Mouse (Mus musculus): ENCODE measurements at regions not wholly inside any gene's neighbourhood (a gene's known extent, or its start where the extent isn't known, plus 50 kb on each side); places are given as distances from the start of the nearest gene placed in this dataset.
A peak's percentile ranks its signal among the peaks of the same experiment; 100 is the strongest.
"Not testable (repeated sequence)": the region's sequence is repeated elsewhere in the genome, so short reads cannot be mapped to it uniquely, and the experiment has no call there.

GRCm38 (mm10) chr12:8410410-8411341 lies 89.1 kb downstream of the Rhob start:
- Histone ChIP-seq H3K4me1 (ENCODE audit: control insufficient read depth, insufficient read depth, low read length) (peaks cover 8% of the 10 kb centered on the region), H3K27me3 (ENCODE audit: control insufficient read depth, insufficient read depth, low read length) (no peaks in the 10 kb centered on the region), H3K4me3 (ENCODE audit: control insufficient read depth, low read depth, low read length) (peak overlapping the region; percentile 33), H3K36me3 (ENCODE audit: control insufficient read depth, insufficient read depth, low read length) (no peaks in the 10 kb centered on the region), H3K27ac (ENCODE audit: control insufficient read depth, insufficient read depth, low read depth, low read length) (no peak overlapping the region)
- TF ChIP-seq POLR2A (IDR thresholded peaks at IDR 0.05; ENCODE audit: control insufficient read depth, low read depth, low read length): no peak
- no peak for TF ChIP-seq CTCF (IDR thresholded peaks at IDR 0.05; ENCODE audit: control insufficient read depth, insufficient read depth, insufficient replicate concordance, low read depth, low read length)

- Histone ChIP-seq H3K4me1 (ENCODE audit: control insufficient read depth, insufficient read depth, low read length) (no peaks in the 10 kb centered on the region), H3K4me3 (ENCODE audit: control insufficient read depth, low read depth, low read length) (no peak overlapping the region), H3K27me3 (ENCODE audit: control insufficient read depth, insufficient read depth, low read length) (no peaks in the 10 kb centered on the region), H3K27ac (ENCODE audit: control insufficient read depth, insufficient read depth, low read depth, low read length) (no peak overlapping the region), H3K36me3 (ENCODE audit: control insufficient read depth, insufficient read depth, low read length) (no peaks in the 10 kb centered on the region)
- TF ChIP-seq CTCF (IDR thresholded peaks at IDR 0.05; ENCODE audit: control insufficient read depth, insufficient read depth, insufficient replicate concordance, low read depth, low read length) (no peak), POLR2A (IDR thresholded peaks at IDR 0.05; ENCODE audit: control insufficient read depth, low read depth, low read length) (no peak)
Observed at GRCm38 (mm10) chr12:8402084-8402483, 88.9 kb downstream of the Hs1bp3 start.

- H3K4me1 ChIP-seq (ENCODE audit: control insufficient read depth, insufficient read depth, low read length): no peaks in the 10 kb centered on the region
- H3K36me3 ChIP-seq (ENCODE audit: control insufficient read depth, insufficient read depth, low read length): no peaks in the 10 kb centered on the region
- H3K27me3 ChIP-seq (ENCODE audit: control insufficient read depth, insufficient read depth, low read length): no peaks in the 10 kb centered on the region
- H3K27ac ChIP-seq (ENCODE audit: control insufficient read depth, insufficient read depth, low read depth, low read length): no peak overlapping the region
- no peak overlapping the region for H3K4me3 ChIP-seq (ENCODE audit: control insufficient read depth, low read depth, low read length)
- TF ChIP-seq POLR2A (IDR thresholded peaks at IDR 0.05; ENCODE audit: control insufficient read depth, low read depth, low read length): no peak
- no peak for TF ChIP-seq CTCF (IDR thresholded peaks at IDR 0.05; ENCODE audit: control insufficient read depth, insufficient read depth, insufficient replicate concordance, low read depth, low read length)
Observed at GRCm38 (mm10) chr12:8401376-8401775, 88.1 kb downstream of the Hs1bp3 start.

GRCm38 (mm10) chr12:8400345-8401130 lies 87.3 kb downstream of the Hs1bp3 start:
- Histone ChIP-seq H3K27ac (ENCODE audit: control insufficient read depth, insufficient read depth, low read depth, low read length) (no peak overlapping the region), H3K4me3 (ENCODE audit: control insufficient read depth, low read depth, low read length) (no peak overlapping the region), H3K36me3 (ENCODE audit: control insufficient read depth, insufficient read depth, low read length) (no peaks in the 10 kb centered on the region), H3K27me3 (ENCODE audit: control insufficient read depth, insufficient read depth, low read length) (no peaks in the 10 kb centered on the region), H3K4me1 (ENCODE audit: control insufficient read depth, insufficient read depth, low read length) (no peaks in the 10 kb centered on the region)
- TF ChIP-seq CTCF (IDR thresholded peaks at IDR 0.05; ENCODE audit: control insufficient read depth, insufficient read depth, insufficient replicate concordance, low read depth, low read length) (no peak), POLR2A (IDR thresholded peaks at IDR 0.05; ENCODE audit: control insufficient read depth, low read depth, low read length) (no peak)

- H3K36me3 ChIP-seq (ENCODE audit: control insufficient read depth, insufficient read depth, low read length): no peaks in the 10 kb centered on the region
- no peaks in the 10 kb centered on the region for H3K27me3 ChIP-seq (ENCODE audit: control insufficient read depth, insufficient read depth, low read length)
- no peak overlapping the region for H3K27ac ChIP-seq (ENCODE audit: control insufficient read depth, insufficient read depth, low read depth, low read length)
- H3K4me1 ChIP-seq (ENCODE audit: control insufficient read depth, insufficient read depth, low read length): peaks cover 2% of the 10 kb centered on the region
- TF ChIP-seq CTCF (IDR thresholded peaks at IDR 0.05; ENCODE audit: control insufficient read depth, insufficient read depth, insufficient replicate concordance, low read depth, low read length) (no peak), POLR2A (IDR thresholded peaks at IDR 0.05; ENCODE audit: control insufficient read depth, low read depth, low read length) (no peak)
- no peak overlapping the region for H3K4me3 ChIP-seq (ENCODE audit: control insufficient read depth, low read depth, low read length)
Observed at GRCm38 (mm10) chr12:8398852-8399251, 85.6 kb downstream of the Hs1bp3 start.

GRCm38 (mm10) chr12:8396408-8396807 lies 83.2 kb downstream of the Hs1bp3 start:
- H3K4me1 ChIP-seq (ENCODE audit: control insufficient read depth, insufficient read depth, low read length); H3K27me3 ChIP-seq (ENCODE audit: control insufficient read depth, insufficient read depth, low read length); H3K27ac ChIP-seq (ENCODE audit: control insufficient read depth, insufficient read depth, low read depth, low read length); H3K4me3 ChIP-seq (ENCODE audit: control insufficient read depth, low read depth, low read length); H3K36me3 ChIP-seq (ENCODE audit: control insufficient read depth, insufficient read depth, low read length): not testable (repeated sequence)

GRCm38 (mm10) chr12:8394894-8395297 lies 81.7 kb downstream of the Hs1bp3 start:
- TF ChIP-seq POLR2A (IDR thresholded peaks at IDR 0.05; ENCODE audit: control insufficient read depth, low read depth, low read length) (no peak), CTCF (IDR thresholded peaks at IDR 0.05; ENCODE audit: control insufficient read depth, insufficient read depth, insufficient replicate concordance, low read depth, low read length) (no peak)
- H3K4me1 ChIP-seq (ENCODE audit: control insufficient read depth, insufficient read depth, low read length): peaks cover 2% of the 10 kb centered on the region
- H3K27me3 ChIP-seq (ENCODE audit: control insufficient read depth, insufficient read depth, low read length): no peaks in the 10 kb centered on the region
- H3K27ac ChIP-seq (ENCODE audit: control insufficient read depth, insufficient read depth, low read depth, low read length): peak overlapping the region; percentile 51; the same call in 1 of the 2 replicates
- no peak overlapping the region for H3K4me3 ChIP-seq (ENCODE audit: control insufficient read depth, low read depth, low read length)
- no peaks in the 10 kb centered on the region for H3K36me3 ChIP-seq (ENCODE audit: control insufficient read depth, insufficient read depth, low read length)

Measured in testis, adult 2 months (tissue).